Mouse (Mus musculus) neutrophil, adult 5-6 weeks (primary cell): ENCODE results near the gene Rab1a. TPM values are rescaled to one million over a fixed set of nuclear protein-coding genes. Genes with fewer than 3 reads are reported as not detected.

ENCODE experiments used
- ATAC-seq: fragments of 151-379, 151-347 bp; 2 replicates; pipeline ENCODE4 v1.8.0; 2017; ENCODE audit warnings: mild to moderate bottlenecking, moderate TSS enrichment; ENCODE audit not compliant: insufficient number of reproducible peaks, poor library complexity, low FRiP score, severe bottlenecking; ENCODE audit errors: extremely low read depth
- total RNA-seq: library from RNA; stranded (forward); fragments of 200-1000 nt; gene quantifications from 2 replicates; pipeline ENCODE4 v1.2.3, GENCODE M21; 2017

Gene Rab1a
- total RNA-seq, 1 experiment from 2014 or later = 116 TPM

GRCm38 (mm10) chr11:20243214-20243913 is 42.1 kb downstream of the Rab1a start:
- ATAC-seq = no peak

GRCm38 (mm10) chr11:20244336-20245290 is 43.4 kb downstream of the Rab1a start:
- no peak for ATAC-seq

- ATAC-seq = no peak
Observed at GRCm38 (mm10) chr11:20245316-20245715, 44.1 kb downstream of the Rab1a start.

- ATAC-seq = no peak
Observed at GRCm38 (mm10) chr11:20246616-20247015, 45.4 kb downstream of the Rab1a start.

- ATAC-seq = no peak
Observed at GRCm38 (mm10) chr11:20247146-20247855, 46.1 kb downstream of the Rab1a start.

GRCm38 (mm10) chr11:20248277-20248676 is 47.0 kb downstream of the Rab1a start:
- ATAC-seq = no peak

GRCm38 (mm10) chr11:20248840-20249239 is 47.6 kb downstream of the Rab1a start:
- ATAC-seq = no peak

GRCm38 (mm10) chr11:20249296-20250110 is 48.3 kb downstream of the Rab1a start, which contains the start of gene Cep68:
Gene Cep68, minus strand, starts transcription at chr11:20249429.
- ATAC-seq = peak; percentile 98

- ATAC-seq = no peak
Observed at GRCm38 (mm10) chr11:20250476-20251178, 49.4 kb downstream of the Rab1a start.

GRCm38 (mm10) chr11:20253088-20253487 is 51.9 kb downstream of the Rab1a start:
- ATAC-seq = no peak

- no peak for ATAC-seq
Observed at GRCm38 (mm10) chr11:20254791-20255190, 53.6 kb downstream of the Rab1a start.

- ATAC-seq = 0 out of 2 replicates have a peak, but pooled peaks have one; percentile 19
Observed at GRCm38 (mm10) chr11:20262628-20263380, 61.6 kb downstream of the Rab1a start.

GRCm38 (mm10) chr11:20269885-20270284 is 68.7 kb downstream of the Rab1a start:
- no peak for ATAC-seq

- no peak for ATAC-seq
Observed at GRCm38 (mm10) chr11:20275974-20276373, 74.7 kb downstream of the Rab1a start.
